Mouse (Mus musculus) induced T-regulatory cell, adult 2 months (primary cell): ENCODE results near the gene Stox2.

ENCODE experiments used
- DNase-seq: peaks from one replicate; pipeline ENCODE4 v3.0.0-alpha.2; 2012; ENCODE audit warnings: low read depth

Stox2 gene

GRCm38 (mm10) chr8:47242207-47243004, 203.8 kb downstream of the Stox2 start:
- peak; percentile 9 for DNase-seq

GRCm38 (mm10) chr8:47241421-47242078, 204.6 kb downstream of the Stox2 start:
- no peak for DNase-seq

- DNase-seq = no peak
These were observed 205.3 kb downstream of the Stox2 start for GRCm38 (mm10) chr8:47240871-47241270.

- DNase-seq = no peak
These were observed 205.9 kb downstream of the Stox2 start for GRCm38 (mm10) chr8:47240266-47240665.

GRCm38 (mm10) chr8:47232081-47232480, 214.1 kb downstream of the Stox2 start:
- no peak for DNase-seq

GRCm38 (mm10) chr8:47230057-47230456, 216.1 kb downstream of the Stox2 start:
- no peak for DNase-seq

GRCm38 (mm10) chr8:47221851-47222250, 224.3 kb downstream of the Stox2 start:
- no peak for DNase-seq

GRCm38 (mm10) chr8:47221191-47221590, 225.0 kb downstream of the Stox2 start:
- no peak for DNase-seq

- DNase-seq = no peak
These were observed 225.8 kb downstream of the Stox2 start for GRCm38 (mm10) chr8:47220390-47220789.

- DNase-seq = no peak
These were observed 227.6 kb downstream of the Stox2 start for GRCm38 (mm10) chr8:47218536-47218935.

GRCm38 (mm10) chr8:47218021-47218420, 228.1 kb downstream of the Stox2 start:
- no peak for DNase-seq

GRCm38 (mm10) chr8:47212124-47212523, 234.0 kb downstream of the Stox2 start:
- DNase-seq = no peak

- DNase-seq = no peak
These were observed 234.9 kb downstream of the Stox2 start for GRCm38 (mm10) chr8:47211226-47211625.

GRCm38 (mm10) chr8:47208246-47208645, 237.9 kb downstream of the Stox2 start:
- DNase-seq = no peak

GRCm38 (mm10) chr8:47206640-47207237, 239.4 kb downstream of the Stox2 start:
- no peak for DNase-seq

GRCm38 (mm10) chr8:47205472-47205871, 240.7 kb downstream of the Stox2 start:
- no peak for DNase-seq

GRCm38 (mm10) chr8:47196391-47196790, 249.8 kb downstream of the Stox2 start:
- DNase-seq = no peak

GRCm38 (mm10) chr8:47193321-47193996, 252.7 kb downstream of the Stox2 start:
- DNase-seq = no peak

- DNase-seq = no peak
These were observed 254.5 kb downstream of the Stox2 start for GRCm38 (mm10) chr8:47191444-47192365.

GRCm38 (mm10) chr8:47185396-47185795, 260.8 kb downstream of the Stox2 start:
- no peak for DNase-seq

GRCm38 (mm10) chr8:47182771-47183558, 263.2 kb downstream of the Stox2 start:
- DNase-seq = no peak
